Mouse (Mus musculus): ENCODE data around the gene Gm5105.
A peak's percentile ranks its signal among the peaks of the same experiment; 100 is the strongest.

The Gm5105 gene

GRCm38 (mm10) chr3:138066348-138066856 lies 786 bp downstream of the Gm5105 start:
- DNase-seq = peak; percentile 91

- peak; percentile 87 for DNase-seq
Measured at GRCm38 (mm10) chr3:138065930-138066329, 1.3 kb downstream of the Gm5105 start.

GRCm38 (mm10) chr3:138064732-138065645 lies 2.2 kb downstream of the Gm5105 start, which contains the start of gene 1110002E22Rik:
Gene 1110002E22Rik (plus strand): TSS chr3:138065052.
- DNase-seq = peak; percentile 89

- peak; percentile 95 for DNase-seq
Measured at GRCm38 (mm10) chr3:138063731-138064329, 3.4 kb downstream of the Gm5105 start.

GRCm38 (mm10) chr3:138062673-138063072 lies 4.5 kb downstream of the Gm5105 start:
- no peak for DNase-seq

GRCm38 (mm10) chr3:138061205-138061911 lies 5.8 kb downstream of the Gm5105 start:
- no peak for DNase-seq

- peak; percentile 94 for DNase-seq
Measured at GRCm38 (mm10) chr3:138060429-138060828, 6.8 kb downstream of the Gm5105 start.

GRCm38 (mm10) chr3:138058226-138058625 lies 9.0 kb downstream of the Gm5105 start:
- DNase-seq = no peak

- no peak for DNase-seq
Measured at GRCm38 (mm10) chr3:138056976-138057375, 10.2 kb downstream of the Gm5105 start.

GRCm38 (mm10) chr3:138053969-138054368 lies 13.2 kb downstream of the Gm5105 start:
- DNase-seq = peak; percentile 95

GRCm38 (mm10) chr3:138051431-138051830 lies 15.8 kb downstream of the Gm5105 start:
- DNase-seq = no peak

GRCm38 (mm10) chr3:138050772-138051171 lies 16.4 kb downstream of the Gm5105 start:
- no peak for DNase-seq

GRCm38 (mm10) chr3:138049555-138049954 lies 17.6 kb downstream of the Gm5105 start:
- DNase-seq = no peak

- no peak for DNase-seq
Measured at GRCm38 (mm10) chr3:138043316-138043715, 23.9 kb downstream of the Gm5105 start.

- DNase-seq = no peak
Measured at GRCm38 (mm10) chr3:138041591-138042301, 25.4 kb downstream of the Gm5105 start.

- DNase-seq = no peak
Measured at GRCm38 (mm10) chr3:138040938-138041337, 26.2 kb downstream of the Gm5105 start.

GRCm38 (mm10) chr3:138033986-138034385 lies 33.2 kb downstream of the Gm5105 start:
- no peak for DNase-seq

GRCm38 (mm10) chr3:138030563-138030962 lies 36.6 kb downstream of the Gm5105 start:
- no peak for DNase-seq

- peak; percentile 97 for DNase-seq
Measured at GRCm38 (mm10) chr3:138029351-138029750, 37.8 kb downstream of the Gm5105 start.

GRCm38 (mm10) chr3:138027575-138028362 lies 39.4 kb downstream of the Gm5105 start:
- no peak for DNase-seq

- peak; percentile 98 for DNase-seq
Measured at GRCm38 (mm10) chr3:138026286-138026685, 40.9 kb downstream of the Gm5105 start.

- no peak for DNase-seq
Measured at GRCm38 (mm10) chr3:138022651-138023050, 44.5 kb downstream of the Gm5105 start.
